Mouse (Mus musculus): ENCODE measurements around the gene Arhgap10.

The Arhgap10 gene

GRCm38 (mm10) chr8:77444166-77444870, 73.4 kb downstream of the Arhgap10 start:
- DNase-seq (ENCODE audit: low spot score in 2 of 2) = peak in 1 of 2 experiments; percentile 72

GRCm38 (mm10) chr8:77442452-77442851, 75.3 kb downstream of the Arhgap10 start:
- DNase-seq (ENCODE audit: low spot score in 2 of 2) = no peak

GRCm38 (mm10) chr8:77440913-77441312, 76.8 kb downstream of the Arhgap10 start:
- no peak for DNase-seq (ENCODE audit: low spot score in 2 of 2)

GRCm38 (mm10) chr8:77440324-77440880, 77.4 kb downstream of the Arhgap10 start:
- no peak for DNase-seq (ENCODE audit: low spot score in 2 of 2)

GRCm38 (mm10) chr8:77439670-77440069, 78.1 kb downstream of the Arhgap10 start:
- no peak for DNase-seq (ENCODE audit: low spot score in 2 of 2)

GRCm38 (mm10) chr8:77437807-77438493, 79.8 kb downstream of the Arhgap10 start:
- no peak for DNase-seq (ENCODE audit: low spot score in 2 of 2)

GRCm38 (mm10) chr8:77436013-77436990, 81.5 kb downstream of the Arhgap10 start:
- no peak for DNase-seq (ENCODE audit: low spot score in 2 of 2)

GRCm38 (mm10) chr8:77433221-77433620, 84.5 kb downstream of the Arhgap10 start:
- DNase-seq (ENCODE audit: low spot score in 2 of 2) = peak in 1 of 2 experiments; percentile 40

GRCm38 (mm10) chr8:77432726-77433125, 85.0 kb downstream of the Arhgap10 start:
- no peak for DNase-seq (ENCODE audit: low spot score in 2 of 2)

GRCm38 (mm10) chr8:77428420-77428819, 89.3 kb downstream of the Arhgap10 start:
- no peak for DNase-seq (ENCODE audit: low spot score in 2 of 2)

- DNase-seq (ENCODE audit: low spot score in 2 of 2) = no peak
These were observed 89.7 kb downstream of the Arhgap10 start for GRCm38 (mm10) chr8:77428015-77428414.

- DNase-seq (ENCODE audit: low spot score in 2 of 2) = no peak
These were observed 90.3 kb downstream of the Arhgap10 start for GRCm38 (mm10) chr8:77427438-77427837.

- DNase-seq (ENCODE audit: low spot score in 2 of 2) = no peak
These were observed 93.9 kb downstream of the Arhgap10 start for GRCm38 (mm10) chr8:77423850-77424249.

- DNase-seq (ENCODE audit: low spot score in 2 of 2) = no peak
These were observed 95.0 kb downstream of the Arhgap10 start for GRCm38 (mm10) chr8:77422632-77423252.

GRCm38 (mm10) chr8:77421596-77421995, 96.2 kb downstream of the Arhgap10 start:
- DNase-seq (ENCODE audit: low spot score in 2 of 2) = no peak

GRCm38 (mm10) chr8:77419731-77420130, 98.0 kb downstream of the Arhgap10 start:
- DNase-seq (ENCODE audit: low spot score in 2 of 2) = no peak

- DNase-seq (ENCODE audit: low spot score in 2 of 2) = no peak
These were observed 101.0 kb downstream of the Arhgap10 start for GRCm38 (mm10) chr8:77416738-77417137.

- DNase-seq (ENCODE audit: low spot score in 2 of 2) = no peak
These were observed 101.7 kb downstream of the Arhgap10 start for GRCm38 (mm10) chr8:77416034-77416433.

- DNase-seq (ENCODE audit: low spot score in 2 of 2) = no peak
These were observed 106.5 kb downstream of the Arhgap10 start for GRCm38 (mm10) chr8:77411262-77411661.

GRCm38 (mm10) chr8:77410394-77410793, 107.4 kb downstream of the Arhgap10 start:
- no peak for DNase-seq (ENCODE audit: low spot score in 2 of 2)

GRCm38 (mm10) chr8:77408527-77409215, 109.1 kb downstream of the Arhgap10 start:
- no peak for DNase-seq (ENCODE audit: low spot score in 2 of 2)

All from urinary bladder, postnatal 4 days (tissue).